Mouse (Mus musculus) limb, embryonic 14.5 days (tissue): Measurements from ENCODE around the gene Lin7a. TPM values are rescaled to one million over a fixed set of nuclear protein-coding genes. Genes with fewer than 3 reads are reported as not detected.

ENCODE experiments used
- ATAC-seq: fragments of 200-750 bp; cut with Nextera tagmentation; 2 replicates; pipeline ENCODE4 v1.8.0; 2017; ENCODE audit warnings: low read depth, moderate number of reproducible peaks, moderate TSS enrichment; ENCODE audit not compliant: low FRiP score
- DNase-seq: peaks from one replicate; pipeline ENCODE4 v3.0.0-alpha.2; 2015; ENCODE audit warnings: low spot score
- H3K27ac ChIP-seq: fragments of 300-500 bp; sonication (generic); replicated peaks from 2 replicates; pipeline ENCODE4 v1.5.1; 2014; ENCODE audit warnings: low read depth, mild to moderate bottlenecking, low read length, moderate library complexity, mixed read lengths
- H3K27me3 ChIP-seq: fragments of 300-500 bp; sonication (generic); 2 replicates; pipeline ENCODE4 v1.6.1; 2014; ENCODE audit warnings: low read length, mixed read lengths; ENCODE audit not compliant: control insufficient read depth, insufficient read depth
- H3K36me3 ChIP-seq: fragments of 300-500 bp; sonication (generic); 2 replicates; pipeline ENCODE4 v1.6.1; 2014; ENCODE audit warnings: mild to moderate bottlenecking, low read length, moderate library complexity, mixed read lengths; ENCODE audit not compliant: control insufficient read depth, insufficient read depth
- H3K4me1 ChIP-seq: fragments of 300-500 bp; sonication (generic); 2 replicates; pipeline ENCODE4 v1.6.1; 2014; ENCODE audit warnings: antibody characterized with exemption, low read length, mixed read lengths; ENCODE audit not compliant: control insufficient read depth, insufficient read depth
- H3K4me2 ChIP-seq: fragments of 300-500 bp; sonication (generic); replicated peaks from 2 replicates; pipeline ENCODE4 v1.6.1; 2014; ENCODE audit warnings: low read depth, mild to moderate bottlenecking, low read length, moderate library complexity; ENCODE audit not compliant: severe bottlenecking
- H3K4me3 ChIP-seq: fragments of 300-500 bp; sonication (generic); replicated peaks from 2 replicates; pipeline ENCODE4 v1.5.1; 2014; ENCODE audit warnings: low read length
- H3K9ac ChIP-seq: fragments of 300-500 bp; sonication (generic); 2 replicates; pipeline ENCODE4 v1.6.1; 2014; ENCODE audit warnings: mild to moderate bottlenecking, low read depth, low read length, moderate library complexity; ENCODE audit not compliant: severe bottlenecking
- H3K9me3 ChIP-seq: fragments of 300-500 bp; sonication (generic); 2 replicates; pipeline ENCODE4 v1.6.1; 2016; ENCODE audit warnings: low read length; ENCODE audit not compliant: control insufficient read depth
- POLR2A ChIP-seq: fragments of 200-500 bp; IDR thresholded peaks from 2 replicates; pipeline ENCODE4 v1.8.0; 2012; ENCODE audit warnings: inconsistent platforms, mild to moderate bottlenecking, moderate library complexity, borderline replicate concordance; ENCODE audit not compliant: insufficient read depth, insufficient read length; ENCODE audit errors: extremely low read depth
- WGBS: fragments of 180-500 bp; shearing (Covaris S2); extraction: QIAGEN DNeasy Blood & Tissue Kit; methylation state at CpG from one replicate; pipeline ENCODE4 v1.1.7; 2014; 5-methylcytosine and 5-hydroxymethylcytosine counted together
- polyA plus RNA-seq, 2 experiments: library from polyadenylated mRNA; depleted of rRNA in 1 of 2; stranded (reverse) in 1 of 2; unstranded in 1 of 2; fragments of >200 nt; fragmentation: Nextera tagmentation in 1 of 2; extraction: Ambion mirVana in 1 of 2; gene quantifications; 2 replicates each; pipeline versions ENCODE4 v1.2.1 to v1.2.3; 2012 to 2014

Lin7a gene
- polyA plus RNA-seq, 2 experiments: 2.6 to 5.2 TPM

- DNase-seq: no peak
- H3K4me3 ChIP-seq: no peak overlapping the region
- 81% methylated on average over 3 of the region's 3 CpGs for WGBS
- TF ChIP-seq POLR2A: no peak
- H3K27me3 ChIP-seq: no peaks in the 10 kb centered on the region
- no peak overlapping the region for H3K9ac ChIP-seq
- no peak overlapping the region for H3K4me2 ChIP-seq
- H3K36me3 ChIP-seq: no peaks in the 10 kb centered on the region
- no peaks in the 10 kb centered on the region for H3K4me1 ChIP-seq
- H3K27ac ChIP-seq: no peak overlapping the region
- no peaks in the 10 kb centered on the region for H3K9me3 ChIP-seq
- ATAC-seq: no peak
These were observed 42.1 kb upstream of the Lin7a start for GRCm38 (mm10) chr10:107229416-107229815.

- TF ChIP-seq POLR2A: no peak
- 78% methylated on average over 8 of the region's 8 CpGs for WGBS
These were observed 41.2 kb upstream of the Lin7a start for GRCm38 (mm10) chr10:107230081-107230850.

GRCm38 (mm10) chr10:107230851-107231130, 40.7 kb upstream of the Lin7a start:
- Histone ChIP-seq H3K27ac (no peak overlapping the region), H3K4me1 (no peaks in the 10 kb centered on the region), H3K27me3 (no peaks in the 10 kb centered on the region), H3K4me2 (no peak overlapping the region), H3K9me3 (no peaks in the 10 kb centered on the region), H3K9ac (no peak overlapping the region), H3K36me3 (no peaks in the 10 kb centered on the region), H3K4me3 (no peak overlapping the region)
- no peak for TF ChIP-seq POLR2A
- WGBS: 89% methylated on average over 1 of the region's 1 CpGs
- no peak for ATAC-seq
- no peak for DNase-seq

More at GRCm38 (mm10) chr10:107230081-107230850, 41.2 kb upstream of the Lin7a start:
- H3K27ac ChIP-seq: no peak overlapping the region
- H3K4me3 ChIP-seq: no peak overlapping the region
- H3K27me3 ChIP-seq: no peaks in the 10 kb centered on the region
- H3K4me2 ChIP-seq: no peak overlapping the region
- DNase-seq: no peak
- H3K36me3 ChIP-seq: no peaks in the 10 kb centered on the region
- no peak overlapping the region for H3K9ac ChIP-seq
- no peak for ATAC-seq
- no peaks in the 10 kb centered on the region for H3K4me1 ChIP-seq
- no peaks in the 10 kb centered on the region for H3K9me3 ChIP-seq

GRCm38 (mm10) chr10:107231421-107232010, 40.0 kb upstream of the Lin7a start:
- no peaks in the 10 kb centered on the region for H3K36me3 ChIP-seq
- H3K4me1 ChIP-seq: no peaks in the 10 kb centered on the region
- H3K9ac ChIP-seq: no peak overlapping the region
- ATAC-seq (no peak), DNase-seq (no peak)
- no peak for TF ChIP-seq POLR2A
- H3K4me2 ChIP-seq: no peak overlapping the region
- no peak overlapping the region for H3K27ac ChIP-seq
- no peaks in the 10 kb centered on the region for H3K9me3 ChIP-seq
- no peak overlapping the region for H3K4me3 ChIP-seq
- no peaks in the 10 kb centered on the region for H3K27me3 ChIP-seq
- 90% methylated on average over 4 of the region's 4 CpGs for WGBS

- H3K4me2 ChIP-seq: no peak overlapping the region
- ATAC-seq (no peak), DNase-seq (no peak)
- H3K27me3 ChIP-seq: no peaks in the 10 kb centered on the region
- no peaks in the 10 kb centered on the region for H3K4me1 ChIP-seq
- no peak overlapping the region for H3K27ac ChIP-seq
- no peaks in the 10 kb centered on the region for H3K36me3 ChIP-seq
- H3K4me3 ChIP-seq: no peak overlapping the region
- 91% methylated on average over 2 of the region's 2 CpGs for WGBS
- no peaks in the 10 kb centered on the region for H3K9me3 ChIP-seq
- no peak overlapping the region for H3K9ac ChIP-seq
- TF ChIP-seq POLR2A: no peak
These were observed 38.9 kb upstream of the Lin7a start for GRCm38 (mm10) chr10:107232491-107233110.
